Mouse (Mus musculus) gastrocnemius, adult 8-10 months (tissue): ENCODE measurements around the gene Gm43064. TPM values are rescaled to one million over a fixed set of nuclear protein-coding genes. Genes with fewer than 3 reads are reported as not detected.

ENCODE experiments used
- DNase-seq, 2 experiments: peaks; one replicate each; pipeline ENCODE4 v3.0.0; 2022; ENCODE audit warnings: low spot score in 2 of 2
- total RNA-seq, 4 experiments: library from RNA; stranded (reverse); gene quantifications; 2 replicates each; pipeline ENCODE4 v1.2.4; 2022

Gene Gm43064
- total RNA-seq, 4 experiments from 2014 or later = 0.13 TPM; not detected in 2

GRCm38 (mm10) chr3:103852565-103853299 is 43.4 kb downstream of the Gm43064 start:
- DNase-seq = no peak

- DNase-seq = no peak
These were observed 44.4 kb downstream of the Gm43064 start for GRCm38 (mm10) chr3:103853804-103854203.

GRCm38 (mm10) chr3:103857036-103857805 is 47.8 kb downstream of the Gm43064 start:
- DNase-seq = no peak

- DNase-seq = no peak
These were observed 48.7 kb downstream of the Gm43064 start for GRCm38 (mm10) chr3:103857977-103858563.

GRCm38 (mm10) chr3:103858881-103859801 is 49.8 kb downstream of the Gm43064 start, which contains the start of gene Ptpn22:
Ptpn22 (plus strand) TSS chr3:103859795.
- no peak for DNase-seq

GRCm38 (mm10) chr3:103859851-103860391 is 50.5 kb downstream of the Gm43064 start:
- no peak for DNase-seq

GRCm38 (mm10) chr3:103862721-103863220 is 53.4 kb downstream of the Gm43064 start:
- DNase-seq = no peak

- DNase-seq = no peak
These were observed 54.8 kb downstream of the Gm43064 start for GRCm38 (mm10) chr3:103864200-103864599.

- no peak for DNase-seq
These were observed 58.1 kb downstream of the Gm43064 start for GRCm38 (mm10) chr3:103867424-103867971.

- DNase-seq = no peak
These were observed 58.6 kb downstream of the Gm43064 start for GRCm38 (mm10) chr3:103868008-103868407.

- DNase-seq = no peak
These were observed 63.3 kb downstream of the Gm43064 start for GRCm38 (mm10) chr3:103872663-103873098.

GRCm38 (mm10) chr3:103874329-103874728 is 65.0 kb downstream of the Gm43064 start:
- no peak for DNase-seq

- DNase-seq = no peak
These were observed 76.6 kb downstream of the Gm43064 start for GRCm38 (mm10) chr3:103885946-103886345.

- no peak for DNase-seq
These were observed 78.2 kb downstream of the Gm43064 start for GRCm38 (mm10) chr3:103887581-103887980.

Other genes starting within 250 kb of the Gm43064 start
- gene Syt6, start 234.3 kb upstream of the Gm43064 start, total RNA-seq = not detected
- gene Atg4a-ps, start 163.5 kb upstream of the Gm43064 start, total RNA-seq = 1 to 10 TPM in 2 of 4 experiments, under 1 TPM in 1, not detected in 1; 0.27 to 4.7 (median 3.8) TPM
- gene Olfml3, start 71.6 kb upstream of the Gm43064 start, total RNA-seq = 1 to 10 TPM in 3 of 4 experiments, under 1 TPM in 1; 0.94 to 4.0 (median 1.8) TPM
- gene Gm10964, start 70.2 kb upstream of the Gm43064 start, total RNA-seq = not detected
- 10 to 100 TPM; 55.9 to 80.6 (median 65.0) TPM for gene Hipk1, start 18.0 kb upstream of the Gm43064 start, total RNA-seq
- 1 to 10 TPM; 3.0 to 5.4 (median 4.1) TPM for gene Dclre1b, start 129 bp upstream of the Gm43064 start, total RNA-seq
- 10 to 100 TPM in 1 of 4 experiments, 1 to 10 TPM in 3; 8.3 to 10.5 (median 9.2) TPM for gene Ap4b1, start 53 bp upstream of the Gm43064 start, total RNA-seq
- gene Bcl2l15, start 23.0 kb downstream of the Gm43064 start, total RNA-seq = not detected
- gene Ptpn22, start 50.2 kb downstream of the Gm43064 start, total RNA-seq = under 1 TPM in 3 of 4 experiments, not detected in 1; 0.27 to 0.83 (median 0.39) TPM
- gene Rsbn1, start 104.5 kb downstream of the Gm43064 start, total RNA-seq = 1 to 10 TPM; 5.6 to 7.3 (median 6.5) TPM
- gene Phtf1, start 158.5 kb downstream of the Gm43064 start, total RNA-seq = 1 to 10 TPM; 3.2 to 3.7 (median 3.4) TPM